Mouse (Mus musculus) limb, embryonic 14.5 days (tissue): ENCODE measurements around the gene Zmpste24. TPM values are rescaled to one million over a fixed set of nuclear protein-coding genes. Genes with fewer than 3 reads are reported as not detected.
A peak's percentile ranks its signal among the peaks of the same experiment; 100 is the strongest.

Source experiments
- ATAC-seq: fragments of 200-750 bp; cut with Nextera tagmentation; 2 replicates; pipeline ENCODE4 v1.8.0; 2017; ENCODE audit warnings: low read depth, moderate number of reproducible peaks, moderate TSS enrichment; ENCODE audit not compliant: low FRiP score
- DNase-seq: peaks from one replicate; pipeline ENCODE4 v3.0.0-alpha.2; 2015; ENCODE audit warnings: low spot score
- H3K27ac ChIP-seq: fragments of 300-500 bp; sonication (generic); replicated peaks from 2 replicates; pipeline ENCODE4 v1.5.1; 2014; ENCODE audit warnings: low read depth, mild to moderate bottlenecking, low read length, moderate library complexity, mixed read lengths
- H3K27me3 ChIP-seq: fragments of 300-500 bp; sonication (generic); 2 replicates; pipeline ENCODE4 v1.6.1; 2014; ENCODE audit warnings: low read length, mixed read lengths; ENCODE audit not compliant: control insufficient read depth, insufficient read depth
- H3K36me3 ChIP-seq: fragments of 300-500 bp; sonication (generic); 2 replicates; pipeline ENCODE4 v1.6.1; 2014; ENCODE audit warnings: mild to moderate bottlenecking, low read length, moderate library complexity, mixed read lengths; ENCODE audit not compliant: control insufficient read depth, insufficient read depth
- H3K4me1 ChIP-seq: fragments of 300-500 bp; sonication (generic); 2 replicates; pipeline ENCODE4 v1.6.1; 2014; ENCODE audit warnings: antibody characterized with exemption, low read length, mixed read lengths; ENCODE audit not compliant: control insufficient read depth, insufficient read depth
- H3K4me2 ChIP-seq: fragments of 300-500 bp; sonication (generic); replicated peaks from 2 replicates; pipeline ENCODE4 v1.6.1; 2014; ENCODE audit warnings: low read depth, mild to moderate bottlenecking, low read length, moderate library complexity; ENCODE audit not compliant: severe bottlenecking
- H3K4me3 ChIP-seq: fragments of 300-500 bp; sonication (generic); replicated peaks from 2 replicates; pipeline ENCODE4 v1.5.1; 2014; ENCODE audit warnings: low read length
- H3K9ac ChIP-seq: fragments of 300-500 bp; sonication (generic); 2 replicates; pipeline ENCODE4 v1.6.1; 2014; ENCODE audit warnings: mild to moderate bottlenecking, low read depth, low read length, moderate library complexity; ENCODE audit not compliant: severe bottlenecking
- H3K9me3 ChIP-seq: fragments of 300-500 bp; sonication (generic); 2 replicates; pipeline ENCODE4 v1.6.1; 2016; ENCODE audit warnings: low read length; ENCODE audit not compliant: control insufficient read depth
- POLR2A ChIP-seq: fragments of 200-500 bp; IDR thresholded peaks from 2 replicates; pipeline ENCODE4 v1.8.0; 2012; ENCODE audit warnings: inconsistent platforms, mild to moderate bottlenecking, moderate library complexity, borderline replicate concordance; ENCODE audit not compliant: insufficient read depth, insufficient read length; ENCODE audit errors: extremely low read depth
- WGBS: fragments of 180-500 bp; shearing (Covaris S2); extraction: QIAGEN DNeasy Blood & Tissue Kit; methylation state at CpG from one replicate; pipeline ENCODE4 v1.1.7; 2014; 5-methylcytosine and 5-hydroxymethylcytosine counted together
- polyA plus RNA-seq, 2 experiments: library from polyadenylated mRNA; depleted of rRNA in 1 of 2; stranded (reverse) in 1 of 2; unstranded in 1 of 2; fragments of >200 nt; fragmentation: Nextera tagmentation in 1 of 2; extraction: Ambion mirVana in 1 of 2; gene quantifications; 2 replicates each; pipeline versions ENCODE4 v1.2.1 to v1.2.3; 2012 to 2014

Gene Zmpste24
- polyA plus RNA-seq, 2 experiments = 19.0 to 22.6 TPM

- peak within 1 kb of the TSS; percentile 79 for H3K4me2 ChIP-seq
Measured at GRCm38 (mm10) chr4:121016928-121017657, 80.9 kb downstream of the Zmpste24 start, which contains the start of gene Smap2. TSS of gene Smap2 (minus strand) at chr4:121017247.

GRCm38 (mm10) chr4:121016021-121016898, 81.8 kb downstream of the Zmpste24 start:
- peak overlapping the region; percentile 86 for H3K9ac ChIP-seq
- no peaks in the 10 kb centered on the region for H3K27me3 ChIP-seq
- H3K36me3 ChIP-seq = no peaks in the 10 kb centered on the region
- TF ChIP-seq POLR2A = no peak
- H3K27ac ChIP-seq = peak overlapping the region; percentile 52
- H3K4me2 ChIP-seq = peak overlapping the region; percentile 79
- H3K4me1 ChIP-seq = peaks cover 13% of the 10 kb centered on the region
- WGBS = 6% methylated on average over 28 of the region's 40 CpGs
- DNase-seq (no peak), ATAC-seq (no peak)
- H3K4me3 ChIP-seq = peak overlapping the region; percentile 96
- no peaks in the 10 kb centered on the region for H3K9me3 ChIP-seq

More at GRCm38 (mm10) chr4:121016928-121017657, 80.9 kb downstream of the Zmpste24 start, which contains the start of gene Smap2:
- 1% methylated on average over 27 of the region's 48 CpGs for WGBS
- peak; percentile 98 for DNase-seq
- peak within 1 kb of the TSS; percentile 96 for H3K4me3 ChIP-seq
- H3K36me3 ChIP-seq = no peaks in the 10 kb centered on the region
- peak within 1 kb of the TSS; percentile 86 for H3K9ac ChIP-seq
- peak; percentile 98 for ATAC-seq
- H3K27ac ChIP-seq = peak within 1 kb of the TSS; percentile 52
- no peaks in the 10 kb centered on the region for H3K27me3 ChIP-seq
- TF ChIP-seq POLR2A = peak; percentile 77; the same call in 1 of the 2 replicates
- peaks cover 8% of the 10 kb centered on the region for H3K4me1 ChIP-seq
- H3K9me3 ChIP-seq = no peaks in the 10 kb centered on the region

DNA sequence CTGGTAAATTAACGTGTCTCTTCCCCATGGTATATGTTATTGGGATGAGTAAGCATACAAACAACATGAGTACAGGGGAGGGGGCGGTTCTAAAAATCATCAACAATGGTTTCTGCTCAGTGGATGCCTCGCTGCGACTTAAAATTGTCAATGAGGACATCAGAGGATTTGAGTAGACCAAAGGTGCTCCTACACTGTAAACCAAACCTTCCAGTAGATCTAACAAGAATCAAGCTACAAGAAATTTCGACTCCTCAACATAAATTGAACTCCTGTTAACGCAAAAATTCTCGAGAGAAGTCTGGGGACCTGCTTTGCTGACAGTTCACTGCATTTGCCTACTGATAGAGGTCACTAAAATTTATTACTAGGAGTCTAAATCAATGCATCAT, 82.8 kb downstream of the Zmpste24 start:
- no peak overlapping the region for H3K4me3 ChIP-seq
- no peak for DNase-seq
- 82% methylated on average over 7 of the region's 7 CpGs for WGBS
- ATAC-seq = no peak
- H3K4me2 ChIP-seq = peak overlapping the region; percentile 79; the same call in 1 of the 2 replicates
- peaks cover 17% of the 10 kb centered on the region for H3K4me1 ChIP-seq
- no peaks in the 10 kb centered on the region for H3K27me3 ChIP-seq
- no peak overlapping the region for H3K27ac ChIP-seq
- H3K9ac ChIP-seq = no peak overlapping the region
- TF ChIP-seq POLR2A = no peak
- H3K9me3 ChIP-seq = no peaks in the 10 kb centered on the region
- H3K36me3 ChIP-seq = no peaks in the 10 kb centered on the region

- Histone ChIP-seq H3K4me1 (peaks cover 17% of the 10 kb centered on the region), H3K9ac (no peak overlapping the region), H3K4me3 (no peak overlapping the region), H3K9me3 (no peaks in the 10 kb centered on the region), H3K27ac (no peak overlapping the region), H3K36me3 (no peaks in the 10 kb centered on the region), H3K27me3 (no peaks in the 10 kb centered on the region), H3K4me2 (0 out of 2 replicates have a peak overlapping the region, but pooled peaks have one; percentile 79)
- WGBS = 83% methylated on average over 10 of the region's 10 CpGs
- ATAC-seq = no peak
- no peak for DNase-seq
- TF ChIP-seq POLR2A = no peak
Measured at GRCm38 (mm10) chr4:121014594-121015267, 83.3 kb downstream of the Zmpste24 start.
